Mouse (Mus musculus) spleen, postnatal 36 days (tissue): ENCODE data around the gene Clcn6.

Experiments used
- DNase-seq, 2 experiments: peaks; one replicate each; pipeline ENCODE4 v3.0.0; 2022; ENCODE audit warnings: low spot score in 2 of 2, mixed read lengths in 1 of 2

Clcn6 gene

DNA sequence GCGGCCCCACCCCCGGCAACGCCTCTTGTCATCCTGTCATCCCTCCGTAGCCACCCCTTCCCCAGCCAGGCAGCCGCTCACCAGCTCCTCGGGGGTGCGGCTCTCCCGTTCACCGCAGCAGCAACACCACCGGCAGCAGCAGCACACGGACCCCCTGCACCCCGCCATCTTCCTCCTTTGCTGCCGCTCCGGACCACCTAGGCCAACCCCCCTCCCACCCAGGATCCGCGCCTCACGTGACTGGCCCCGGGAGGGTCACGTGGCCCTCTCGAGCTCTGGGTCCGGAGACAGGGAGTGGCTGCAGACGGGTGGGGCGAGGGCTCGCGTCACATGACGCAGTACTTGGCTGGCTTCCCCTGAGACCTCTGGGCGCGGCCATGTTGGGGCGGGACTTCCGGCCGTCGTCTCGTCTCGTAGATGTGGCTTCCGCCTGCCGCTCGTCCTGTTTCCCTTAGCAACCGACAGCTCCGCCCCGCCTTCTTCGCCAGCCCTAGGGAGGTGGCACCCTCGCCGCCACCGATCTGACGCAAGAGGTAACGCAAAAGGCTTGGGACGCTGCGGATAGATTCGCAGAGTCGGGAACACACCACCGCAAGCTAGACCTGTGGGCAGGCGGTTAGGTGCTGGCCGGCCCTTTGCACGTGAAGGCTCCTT is at the start of gene Clcn6, which contains the start of gene Mthfr:
TSS of gene Clcn6 (minus strand) at position 222 of the 654 bp plus-strand sequence.
TSS of gene Mthfr (plus strand) at position 478 of the 654 bp plus-strand sequence.
- peak; percentile 99 to 100 for DNase-seq

DNA sequence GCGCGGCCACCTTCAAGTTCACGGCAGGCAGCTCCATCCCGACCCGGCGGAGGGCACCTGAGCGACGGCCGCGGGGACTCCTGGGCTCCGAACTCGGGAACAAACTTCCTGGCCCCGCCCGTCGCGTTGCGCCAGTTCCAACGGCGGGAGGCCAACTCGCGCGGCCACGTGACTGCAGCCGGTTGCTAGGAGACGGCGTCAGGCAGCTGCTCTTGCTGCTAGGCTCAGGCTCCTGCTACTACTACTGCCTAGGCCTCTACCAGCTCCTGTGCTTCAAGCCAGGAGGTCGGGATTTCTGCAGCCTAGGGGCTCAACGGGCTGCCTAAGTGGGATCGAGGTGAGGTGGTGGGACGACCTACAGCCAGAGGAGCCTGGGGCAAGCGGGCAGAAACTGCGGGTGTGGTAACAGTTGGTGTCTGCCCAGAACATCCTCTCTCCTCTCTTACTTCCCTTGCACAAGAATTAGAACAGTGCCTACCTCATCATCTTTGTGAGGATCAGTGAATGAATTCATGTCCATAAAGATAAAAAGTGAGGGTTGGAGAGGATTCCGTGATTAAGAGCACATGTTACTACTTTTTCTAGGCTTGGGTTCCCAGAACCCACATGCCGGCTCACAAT is 49.4 kb upstream of the Clcn6 start, which contains the start of gene Agtrap:
TSS of gene Agtrap (minus strand) at position 125 of the 621 bp plus-strand sequence.
- DNase-seq: peak; percentile 88 to 89

GRCm38 (mm10) chr4:148087091-148087906 is 48.7 kb upstream of the Clcn6 start:
- DNase-seq: no peak

GRCm38 (mm10) chr4:148085907-148086305 is 47.3 kb upstream of the Clcn6 start:
- DNase-seq: no peak

GRCm38 (mm10) chr4:148085131-148085906 is 46.7 kb upstream of the Clcn6 start:
- DNase-seq: no peak

DNA sequence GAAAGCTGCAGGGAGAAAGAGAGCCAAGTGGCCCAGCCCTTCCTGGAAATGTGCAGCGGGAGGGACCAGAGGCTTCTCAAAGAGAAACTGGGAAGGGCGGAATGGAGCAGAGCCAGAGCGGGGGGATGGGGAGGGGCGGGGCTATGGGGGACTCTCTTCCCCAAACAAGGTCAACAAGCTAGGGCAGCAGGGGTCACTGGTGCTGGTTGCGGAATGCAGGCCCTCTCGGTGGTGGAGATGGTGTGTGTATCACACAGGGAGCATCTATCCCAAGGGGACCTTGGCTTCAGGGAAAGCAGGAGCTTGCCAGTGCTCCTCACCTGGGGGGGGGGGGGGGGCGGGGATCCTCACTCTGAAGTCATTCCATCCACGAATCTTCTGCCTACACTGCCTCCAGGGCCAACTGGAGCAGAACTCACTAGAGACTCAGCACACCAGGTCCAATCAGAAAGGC is 45.7 kb upstream of the Clcn6 start:
- no peak for DNase-seq

- peak; percentile 51 to 59 for DNase-seq
Measured at GRCm38 (mm10) chr4:148083176-148083899, 44.7 kb upstream of the Clcn6 start.

DNA sequence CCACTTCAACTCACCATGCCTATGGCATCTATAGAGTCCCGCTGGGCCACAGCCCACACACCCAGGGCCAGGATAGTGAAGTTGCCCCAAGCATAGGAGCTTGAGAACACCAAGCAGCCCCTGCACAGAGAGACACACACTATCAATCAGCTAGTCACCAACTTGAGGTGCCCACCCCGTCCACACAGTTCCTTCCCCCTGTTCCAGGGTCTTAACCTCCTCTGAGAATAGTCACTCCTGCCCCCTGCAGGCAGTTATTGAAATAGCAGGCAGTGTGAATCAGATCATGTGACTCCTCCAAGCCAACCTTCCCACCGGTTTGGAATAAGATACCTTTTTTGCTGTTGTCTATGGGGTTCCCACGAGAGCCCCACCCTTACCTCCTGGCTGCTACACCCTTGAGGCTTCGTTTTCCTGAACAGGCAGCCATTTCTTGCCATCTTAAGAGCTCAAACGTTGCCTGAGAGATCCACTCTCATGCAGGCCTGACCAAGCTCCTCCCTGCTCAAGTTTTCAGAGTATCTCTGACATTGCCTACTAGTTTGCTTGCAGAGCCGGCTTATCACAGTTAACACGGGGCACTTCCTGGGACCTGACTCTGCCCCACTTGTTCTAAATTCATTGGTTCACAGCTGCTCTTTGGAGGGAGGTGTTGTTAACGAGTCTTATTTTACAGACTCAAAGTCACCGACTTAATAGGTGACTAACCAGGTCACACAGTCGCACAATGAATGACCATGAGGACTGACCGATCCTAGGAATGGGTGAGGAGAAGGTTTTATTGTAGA is 43.8 kb upstream of the Clcn6 start:
- peak; percentile 48 to 65 for DNase-seq

DNA sequence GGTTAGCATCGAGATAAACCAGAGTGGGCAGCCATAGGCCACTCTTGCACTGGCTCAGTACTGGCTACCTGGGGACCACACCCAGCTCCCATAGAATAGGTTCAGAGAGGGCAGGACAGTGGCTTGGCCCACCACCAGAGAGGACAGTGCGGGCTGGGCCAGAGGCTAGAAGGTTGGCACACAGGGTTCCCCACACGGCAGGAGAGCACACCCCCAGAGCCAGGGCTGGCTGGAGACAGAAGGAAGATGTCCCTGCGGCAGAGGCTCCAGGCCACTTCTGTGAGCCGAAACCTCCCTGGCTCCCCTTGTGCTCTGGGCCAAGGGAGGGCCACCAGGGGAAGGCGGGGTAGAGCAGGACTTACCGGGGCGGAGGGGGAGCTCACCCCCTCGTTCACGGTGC is 42.6 kb upstream of the Clcn6 start:
- no peak for DNase-seq

- DNase-seq: no peak
Measured at GRCm38 (mm10) chr4:148080597-148080973, 42.0 kb upstream of the Clcn6 start.

- DNase-seq: no peak
Measured at GRCm38 (mm10) chr4:148079944-148080596, 41.4 kb upstream of the Clcn6 start.

- DNase-seq: no peak
Measured at GRCm38 (mm10) chr4:148079212-148079611, 40.6 kb upstream of the Clcn6 start.

DNA sequence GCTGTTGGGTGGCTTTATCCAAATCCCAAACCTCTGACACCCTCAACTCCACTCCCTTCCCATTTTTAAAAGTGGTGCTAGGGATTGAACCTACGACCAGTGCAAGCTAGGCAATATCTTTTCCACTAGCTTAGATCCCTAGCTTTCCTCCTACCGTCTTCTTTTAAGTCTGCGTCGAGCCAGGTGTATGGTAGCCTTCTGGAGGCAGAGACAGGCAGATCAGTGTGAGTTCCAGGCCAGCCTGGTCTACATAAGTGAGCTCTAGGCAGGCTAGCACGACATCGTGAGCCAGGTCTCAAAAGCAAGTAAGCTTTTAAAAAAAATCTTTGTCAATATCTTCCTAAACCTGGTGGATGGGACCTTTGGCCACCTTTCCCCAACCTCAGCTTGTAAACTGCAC is 37.3 kb upstream of the Clcn6 start:
- no peak for DNase-seq

GRCm38 (mm10) chr4:148075259-148075658 is 36.6 kb upstream of the Clcn6 start:
- DNase-seq: peak; percentile 67 to 74

DNA sequence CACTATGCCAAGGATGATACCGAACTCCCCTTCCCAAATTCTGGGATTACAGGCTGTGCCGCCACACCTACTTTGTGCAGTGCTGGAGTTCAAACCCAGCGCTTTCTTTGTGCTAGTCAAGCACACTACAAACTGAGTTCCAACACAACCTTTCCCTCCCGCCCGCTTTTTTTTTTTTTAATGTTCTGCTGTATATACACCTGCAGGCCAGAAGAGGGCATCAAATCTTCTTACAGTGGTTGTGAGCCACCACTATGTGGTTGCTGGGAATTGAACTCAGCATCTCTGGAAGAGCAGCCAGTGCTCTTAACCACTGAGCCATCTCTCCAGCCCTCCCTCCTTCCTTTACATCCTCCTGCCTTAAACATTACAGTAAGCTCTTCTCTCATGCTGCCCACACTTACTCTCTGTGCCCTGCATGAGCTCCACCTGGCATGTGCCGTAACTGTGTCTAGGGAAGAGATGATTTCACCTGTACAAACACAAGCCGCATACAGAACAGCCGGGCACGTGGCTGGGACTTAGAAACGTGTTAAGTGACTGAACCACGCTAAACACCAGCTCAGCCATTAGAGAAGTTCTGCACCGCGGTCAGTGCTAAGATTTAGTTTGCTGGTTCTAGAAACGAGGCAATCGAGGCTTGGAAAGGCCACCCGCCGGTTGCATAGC is 36.0 kb upstream of the Clcn6 start:
- no peak for DNase-seq

DNA sequence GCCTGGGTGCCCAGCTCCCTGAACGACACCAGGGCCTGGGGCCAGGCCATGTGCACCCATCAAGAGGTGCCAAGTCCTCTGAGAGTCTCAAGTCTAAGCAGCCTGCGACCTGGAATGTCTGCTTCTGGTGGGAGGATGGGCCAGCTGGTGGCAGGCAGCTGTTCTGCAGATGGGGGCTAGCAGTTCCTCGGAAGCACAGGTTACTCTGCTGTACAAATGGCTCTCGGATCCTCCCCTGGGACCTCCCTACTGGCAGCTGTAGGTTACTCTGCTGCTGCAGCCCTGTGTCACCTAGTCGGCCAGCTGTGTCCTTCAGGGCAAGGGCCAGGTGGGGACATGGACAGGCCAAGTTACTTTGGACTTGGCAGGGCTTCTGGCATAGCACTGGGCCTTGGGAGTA is 32.9 kb upstream of the Clcn6 start:
- DNase-seq: no peak

DNA sequence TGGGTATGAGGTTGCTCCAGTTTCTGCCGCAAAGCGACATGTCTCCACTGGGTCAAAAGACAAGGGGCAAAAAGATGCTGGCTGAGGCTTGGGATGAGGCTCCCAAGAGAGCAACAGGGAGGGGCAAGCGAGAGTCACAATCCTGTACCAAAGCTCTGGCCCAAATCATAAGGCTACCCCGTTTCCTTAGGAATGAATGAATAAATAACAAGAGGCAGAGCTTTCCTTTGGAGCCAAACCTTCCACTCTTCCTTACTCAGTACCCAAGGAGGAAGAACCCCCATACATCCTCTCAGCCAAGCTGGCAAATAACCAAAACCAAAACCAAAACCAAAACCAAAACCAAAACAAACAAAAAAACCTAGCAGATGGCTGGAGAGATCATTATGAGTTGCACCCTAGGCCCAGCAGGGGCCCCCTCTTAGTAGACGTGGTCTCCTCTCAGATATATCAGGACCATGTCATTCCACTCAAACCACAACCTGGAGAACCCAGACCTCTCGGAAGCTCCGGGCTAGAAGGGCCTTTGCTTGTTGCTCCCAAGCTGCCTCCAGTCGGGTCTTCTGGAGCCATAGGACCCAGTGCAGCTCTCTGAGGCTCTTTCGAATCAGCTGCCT is 31.1 kb upstream of the Clcn6 start:
- no peak for DNase-seq

DNA sequence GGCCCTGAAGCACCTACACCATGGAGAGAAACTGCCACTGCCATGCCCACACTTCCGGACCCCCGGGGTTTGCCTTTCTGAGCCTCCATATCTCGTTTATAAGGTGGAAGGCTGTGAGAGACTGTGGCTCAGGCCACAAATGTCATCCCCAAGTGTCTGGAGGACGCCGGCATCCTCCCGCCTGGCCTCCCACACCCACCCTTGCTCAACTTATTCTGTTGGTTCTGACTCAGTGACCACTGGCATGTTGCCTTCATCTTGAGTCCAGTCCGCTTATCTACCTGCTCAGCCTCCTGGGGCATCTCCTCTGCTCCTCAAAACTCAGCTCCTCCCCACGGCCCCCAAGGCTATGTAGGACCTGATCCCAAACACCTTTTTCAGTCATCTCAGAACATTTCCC is 28.7 kb upstream of the Clcn6 start:
- no peak for DNase-seq

DNA sequence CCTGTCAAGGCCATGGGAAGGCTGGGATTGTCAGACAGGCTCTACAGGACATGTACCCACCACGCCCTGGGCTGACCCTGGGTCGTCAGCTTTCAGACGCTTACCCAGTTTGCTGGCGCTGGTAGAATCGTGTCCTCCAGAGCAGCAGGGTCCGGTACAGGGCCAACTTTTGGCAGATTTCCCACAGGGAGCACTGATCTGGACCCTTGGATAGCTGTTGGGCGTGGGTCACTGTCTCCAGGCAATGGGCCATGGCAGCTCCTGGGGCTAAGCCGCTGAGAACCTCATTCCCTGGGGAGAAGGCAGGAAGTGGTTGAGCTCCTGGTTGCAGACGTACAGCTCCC is 27.8 kb upstream of the Clcn6 start:
- no peak for DNase-seq
